Mouse (Mus musculus) brain, adult 10 weeks (tissue): Measurements from ENCODE around the gene Bcl2a1d. TPM values are rescaled to one million over a fixed set of nuclear protein-coding genes. Genes with fewer than 3 reads are reported as not detected.

Source experiments
- polyA plus RNA-seq: library from polyadenylated mRNA; stranded (reverse); fragments of 350-450 nt; fragmentation: Illumina TruSeq; extraction: RNeasy Lipid Tissue Mini Kit (QIAGEN cat#74804); gene quantifications from one replicate; pipeline ENCODE4 v1.2.3, GENCODE M21; 2015; ENCODE audit warnings: low read depth, low replicate concordance

Bcl2a1d gene
- not detected for polyA plus RNA-seq

GRCm38 (mm10) chr9:88731728-88732127 lies at the start of gene Bcl2a1d:
Gene Bcl2a1d (minus strand): TSS chr9:88731914.

GRCm38 (mm10) chr9:88719989-88720537 lies 11.7 kb downstream of the Bcl2a1d start, which contains the start of gene Mthfsl:
Gene Mthfsl (minus strand): TSS chr9:88720296.

Other genes starting within 250 kb of the Bcl2a1d start
- 53.6 TPM for gene Syncrip, start 249.3 kb downstream of the Bcl2a1d start, polyA plus RNA-seq
- 20.4 TPM for gene Zfp949, start 183.9 kb downstream of the Bcl2a1d start, polyA plus RNA-seq
- 0.97 TPM for gene Trim43a, start 151.0 kb downstream of the Bcl2a1d start, polyA plus RNA-seq
- gene Mthfsl, start 11.6 kb downstream of the Bcl2a1d start, polyA plus RNA-seq: 29.8 TPM
- gene Trim43c, start 107.2 kb upstream of the Bcl2a1d start, polyA plus RNA-seq: not detected
- gene Bcl2a1a, start 225.0 kb upstream of the Bcl2a1d start, polyA plus RNA-seq: 0.64 TPM